Comparison of ENCODE assay signal across 8 mouse cellular contexts in genomic region chr6:145250185-145250791, GRCm38 (mm10). TPM values are rescaled to one million over a fixed set of nuclear protein-coding genes. Genes with fewer than 3 reads are reported as not detected.
A peak's percentile ranks its signal among the peaks of the same experiment; 100 is the strongest.
DNase-seq lines count a peak whose midpoint lies in the region; ATAC-seq and TF ChIP-seq lines count a peak whose summit lies in the region.

TSS of gene Kras (minus strand) at chr6:145250239.

- DNase-seq in gastrocnemius, postnatal 10 days, result peak; percentile 93
- peak; percentile 93 for DNase-seq in induced T-regulatory cell, adult 2 months (ENCODE audit: low read depth)
- DNase-seq in left cerebral cortex, adult 9 months (ENCODE audit: low spot score in 2 of 2), result peak; percentile 28 to 78
- DNase-seq in right cerebral cortex, postnatal 14 days, result peak; percentile 91
- DNase-seq in urinary bladder, postnatal 36 days (ENCODE audit: low spot score in 2 of 2), result peak; percentile 88 to 89

- no peak for TF ChIP-seq POLR2A in cortical plate, adult 2 months (IDR thresholded peaks at IDR 0.05; ENCODE audit: extremely low read depth, insufficient read depth, low read length)

- peak within 1 kb of the TSS; percentile 88 for H3K27ac ChIP-seq in cortical plate, adult 2 months (ENCODE audit: insufficient read depth, low read length)

- peaks cover 5% of the 10 kb centered on the region for H3K4me1 ChIP-seq in cortical plate, adult 2 months (ENCODE audit: control insufficient read depth, insufficient read depth, low read length)

- H3K4me3 ChIP-seq in cortical plate, adult 2 months (ENCODE audit: insufficient read depth, low read length), result peak within 1 kb of the TSS; percentile 90

- no peak for TF ChIP-seq CTCF in cortical plate, adult 2 months (IDR thresholded peaks at IDR 0.05; ENCODE audit: extremely low read depth, insufficient read depth, low read length)

- peak; percentile 65 for ATAC-seq in activated CD4-positive, CD25-positive, alpha-beta regulatory T cell, adult 4 months
- ATAC-seq in megakaryocyte progenitor cell, adult 5-6 weeks (replicated peaks; ENCODE audit: poor library complexity), result peak; percentile 90

RNA-seq across cellular contexts. Expression of gene Kras, which starts in this region (rescaled TPM):
- 10 to 100 TPM; 23.8 to 42.3 TPM for polyA plus RNA-seq in activated CD4-positive, CD25-positive, alpha-beta regulatory T cell, adult 4 months (2017; shearing (Covaris generic))
- 45.5 and 46.3 TPM in 2 replicates for polyA plus RNA-seq in cortical plate, adult 2 months (2012; rRNA removed)
- total RNA-seq in gastrocnemius, postnatal 10 days (2021), result 10 to 100 TPM; 24.1 to 27.6 TPM
- total RNA-seq in megakaryocyte progenitor cell, adult 5-6 weeks (2015), result 48.7 and 49.4 TPM in 2 replicates
- 11.7 and 21.0 TPM in 2 replicates for total RNA-seq in megakaryocyte progenitor cell, adult 5-6 weeks (2017)

Comparison
In these comparisons a context has a peak if more than half of its experiments do, and no peak if none do; other contexts are left out.
1. Peak in every context shown above with its lines: DNase-seq, ATAC-seq, H3K4me3 ChIP-seq and H3K27ac ChIP-seq.